Mouse (Mus musculus) stomach, embryonic 15.5 days (tissue): ENCODE data around the gene Chd4. TPM values are rescaled to one million over a fixed set of nuclear protein-coding genes. Genes with fewer than 3 reads are reported as not detected.
"Not testable (repeated sequence)": the region's sequence is repeated elsewhere in the genome, so short reads cannot be mapped to it uniquely, and the experiment has no call there.

Experiments
- ATAC-seq: fragments of 200-750 bp; cut with Nextera tagmentation; 2 replicates; pipeline ENCODE4 v1.8.0; 2017; ENCODE audit warnings: low read depth, moderate number of reproducible peaks, moderate TSS enrichment; ENCODE audit not compliant: insufficient read depth, low FRiP score
- H3K27ac ChIP-seq: fragments of 300-500 bp; sonication (generic); 2 replicates; pipeline ENCODE4 v1.5.1; 2015; ENCODE audit warnings: mild to moderate bottlenecking, inconsistent platforms
- H3K27me3 ChIP-seq: fragments of 300-500 bp; sonication (generic); replicated peaks from 2 replicates; pipeline ENCODE4 v1.6.1; 2015; ENCODE audit warnings: inconsistent platforms
- H3K36me3 ChIP-seq: fragments of 300-500 bp; sonication (generic); 2 replicates; pipeline ENCODE4 v1.6.1; 2015; ENCODE audit warnings: inconsistent platforms
- H3K4me1 ChIP-seq: fragments of 300-500 bp; sonication (generic); 2 replicates; pipeline ENCODE4 v1.6.1; 2015; ENCODE audit warnings: inconsistent platforms
- H3K4me2 ChIP-seq: fragments of 300-500 bp; sonication (generic); 2 replicates; pipeline ENCODE4 v1.6.1; 2015; ENCODE audit warnings: mild to moderate bottlenecking, inconsistent platforms
- H3K4me3 ChIP-seq: fragments of 300-500 bp; sonication (generic); replicated peaks from 2 replicates; pipeline ENCODE4 v1.5.1; 2015; ENCODE audit warnings: inconsistent platforms
- H3K9ac ChIP-seq: fragments of 300-500 bp; sonication (generic); 2 replicates; pipeline ENCODE4 v1.6.1; 2015; ENCODE audit warnings: inconsistent platforms
- H3K9me3 ChIP-seq: fragments of 300-500 bp; sonication (generic); 2 replicates; pipeline ENCODE4 v1.6.1; 2016; ENCODE audit warnings: inconsistent platforms
- WGBS: fragments of 180-500 bp; shearing (Covaris S2); methylation state at CpG from one replicate; pipeline ENCODE4 v1.1.7; 2015; 5-methylcytosine and 5-hydroxymethylcytosine counted together
- polyA plus RNA-seq: library from polyadenylated mRNA; unstranded; fragments of >200 nt; fragmentation: Nextera tagmentation; extraction: Ambion mirVana; gene quantifications from 2 replicates; pipeline ENCODE4 v1.2.1, GENCODE M21; 2015

Gene Chd4
- polyA plus RNA-seq, 1 experiment from 2014 or later, result 62.3 TPM

DNA sequence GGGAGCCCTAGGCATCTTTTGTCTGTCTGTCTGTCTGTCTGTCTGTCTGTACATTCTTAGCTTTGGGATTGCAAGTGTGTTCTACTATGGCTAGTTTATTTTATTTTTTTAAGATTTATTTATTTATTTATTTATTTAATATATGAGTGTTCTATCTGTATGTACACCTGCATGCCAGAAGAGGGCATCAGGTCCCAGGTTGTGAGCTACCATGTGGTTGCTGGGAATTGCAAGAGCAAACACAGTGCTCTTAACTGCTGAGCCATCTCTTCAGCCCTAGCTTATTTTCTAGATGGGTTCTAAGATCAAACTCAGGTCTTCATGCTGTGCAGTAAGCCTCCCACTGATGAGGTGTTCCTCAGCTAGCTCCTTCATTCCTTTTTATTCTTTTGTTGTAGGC, 58.8 kb downstream of the Chd4 start:
- no peak overlapping the region for H3K4me3 ChIP-seq
- no peaks in the 10 kb centered on the region for H3K9me3 ChIP-seq
- no peak overlapping the region for H3K9ac ChIP-seq
- no peaks in the 10 kb centered on the region for H3K27me3 ChIP-seq
- H3K36me3 ChIP-seq, result peaks cover 10% of the 10 kb centered on the region
- H3K4me2 ChIP-seq, result no peak overlapping the region
- H3K27ac ChIP-seq, result no peak overlapping the region
- no peak for ATAC-seq
- 0 out of 2 replicates have a peak, but pooled peaks cover 9% of the 10 kb centered on the region for H3K4me1 ChIP-seq

DNA sequence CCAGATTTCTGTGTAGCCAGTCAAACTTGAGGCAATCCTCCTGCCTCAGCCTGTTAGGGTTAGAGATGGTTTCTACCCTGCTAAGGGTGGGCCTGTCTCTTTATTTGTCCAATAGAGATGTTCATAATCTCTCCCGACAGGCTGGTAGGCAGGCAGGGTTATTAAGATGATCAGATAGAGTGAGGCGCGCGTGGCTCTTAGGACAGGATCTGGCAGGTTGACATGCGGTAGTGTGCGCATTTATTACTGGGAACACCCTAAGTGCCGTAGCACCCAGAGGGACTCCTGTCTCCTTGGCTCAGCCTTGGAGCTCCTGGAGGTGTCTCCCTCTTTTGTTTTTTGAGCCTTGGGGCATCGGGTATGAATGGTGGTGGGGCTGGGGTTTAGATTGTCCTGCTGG, 59.5 kb downstream of the Chd4 start:
- Histone ChIP-seq H3K9ac (no peak overlapping the region), H3K4me3 (no peak overlapping the region), H3K36me3 (peaks cover 15% of the 10 kb centered on the region), H3K4me1 (0 out of 2 replicates have a peak, but pooled peaks cover 6% of the 10 kb centered on the region), H3K9me3 (no peaks in the 10 kb centered on the region), H3K27me3 (no peaks in the 10 kb centered on the region), H3K27ac (no peak overlapping the region), H3K4me2 (no peak overlapping the region)
- WGBS, result 82% methylated on average over 8 of the region's 8 CpGs
- ATAC-seq, result no peak

DNA sequence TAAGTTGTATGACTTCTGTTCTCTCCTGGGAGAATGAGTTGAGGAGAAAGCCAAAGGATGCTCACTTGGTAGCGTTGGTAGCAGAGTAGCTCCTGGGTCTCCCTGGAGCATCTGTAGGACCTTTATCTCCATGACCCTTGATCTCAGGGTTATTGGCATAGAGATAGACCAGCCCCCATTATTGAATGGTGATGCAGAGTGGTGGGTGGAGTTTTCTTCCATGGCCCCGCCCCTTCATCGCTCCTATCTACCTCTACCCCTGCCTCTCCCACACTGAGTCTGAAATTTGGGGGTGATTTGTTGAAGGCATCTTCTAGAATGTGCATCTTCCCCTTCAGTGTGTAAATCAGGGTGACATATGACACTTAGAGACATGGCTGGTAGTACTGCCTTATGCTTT, 60.7 kb downstream of the Chd4 start:
- no peak overlapping the region for H3K4me3 ChIP-seq
- no peaks in the 10 kb centered on the region for H3K9me3 ChIP-seq
- peaks cover 17% of the 10 kb centered on the region for H3K4me1 ChIP-seq
- peaks cover 17% of the 10 kb centered on the region; the same call in 1 of the 2 replicates for H3K36me3 ChIP-seq
- no peaks in the 10 kb centered on the region for H3K27me3 ChIP-seq
- ATAC-seq, result no peak
- H3K9ac ChIP-seq, result no peak overlapping the region
- no peak overlapping the region for H3K27ac ChIP-seq
- no peak overlapping the region for H3K4me2 ChIP-seq
- WGBS, result 79% methylated on average over 3 of the region's 3 CpGs

DNA sequence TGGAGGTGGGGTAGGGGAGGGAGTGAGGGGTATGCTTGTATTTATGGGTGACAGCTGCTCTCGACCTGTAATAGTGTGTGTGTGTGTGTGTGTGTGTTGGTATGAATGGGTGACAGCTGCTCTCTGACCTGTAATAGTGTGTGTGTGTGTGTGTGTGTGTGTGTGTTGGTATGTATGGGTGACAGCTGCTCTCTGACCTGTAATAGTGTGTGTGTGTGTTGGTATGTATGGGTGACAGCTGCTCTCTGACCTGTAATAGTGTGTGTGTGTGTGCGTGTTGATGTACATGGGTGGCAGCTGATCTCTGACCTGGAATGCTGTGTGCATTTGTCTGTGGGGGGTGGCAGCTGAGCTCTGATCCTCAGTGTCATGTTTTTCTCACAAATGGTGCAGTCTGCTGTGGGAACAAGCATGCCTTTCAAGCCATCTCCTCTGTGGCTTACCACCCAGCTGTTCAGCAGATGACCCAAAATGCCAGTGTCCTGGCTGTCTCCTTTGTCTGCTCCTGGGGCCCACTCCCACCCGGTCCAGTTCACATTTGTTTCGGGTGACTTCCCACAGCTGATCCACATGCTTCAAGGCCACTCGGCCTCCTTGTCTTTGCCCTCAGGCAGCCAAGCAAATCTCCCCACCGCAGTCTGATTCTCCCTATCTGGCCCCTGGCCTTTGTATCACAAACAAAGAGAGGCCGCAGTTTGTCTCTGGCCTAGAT, 61.3 kb downstream of the Chd4 start:
- H3K36me3 ChIP-seq, result peaks cover 17% of the 10 kb centered on the region; the same call in 1 of the 2 replicates
- H3K4me3 ChIP-seq, result no peak overlapping the region
- H3K4me2 ChIP-seq, result no peak overlapping the region
- H3K9me3 ChIP-seq, result no peaks in the 10 kb centered on the region
- 65% methylated on average over 7 of the region's 7 CpGs for WGBS
- ATAC-seq, result no peak
- H3K4me1 ChIP-seq, result peaks cover 17% of the 10 kb centered on the region
- no peak overlapping the region for H3K9ac ChIP-seq
- H3K27me3 ChIP-seq, result no peaks in the 10 kb centered on the region
- no peak overlapping the region for H3K27ac ChIP-seq

- Histone ChIP-seq H3K27ac (no peak overlapping the region), H3K4me1 (peaks cover 20% of the 10 kb centered on the region)
- 82% methylated on average over 15 of the region's 15 CpGs for WGBS
These were observed 63.2 kb downstream of the Chd4 start for GRCm38 (mm10) chr6:125158944-125159492.

GRCm38 (mm10) chr6:125159773-125160557, 64.2 kb downstream of the Chd4 start:
- H3K4me1 ChIP-seq, result peaks cover 25% of the 10 kb centered on the region
- no peak overlapping the region for H3K9ac ChIP-seq
- H3K9me3 ChIP-seq, result no peaks in the 10 kb centered on the region
- no peak overlapping the region for H3K4me2 ChIP-seq
- WGBS, result 78% methylated on average over 7 of the region's 7 CpGs
- no peak overlapping the region for H3K4me3 ChIP-seq
- peak overlapping the region; percentile 49; the same call in 1 of the 2 replicates for H3K27ac ChIP-seq
- no peaks in the 10 kb centered on the region for H3K27me3 ChIP-seq
- ATAC-seq, result no peak
- H3K36me3 ChIP-seq, result peaks cover 25% of the 10 kb centered on the region

More at GRCm38 (mm10) chr6:125158944-125159492, 63.2 kb downstream of the Chd4 start:
- Histone ChIP-seq H3K9me3 (no peaks in the 10 kb centered on the region), H3K36me3 (peaks cover 25% of the 10 kb centered on the region), H3K4me3 (no peak overlapping the region), H3K9ac (no peak overlapping the region), H3K4me2 (no peak overlapping the region), H3K27me3 (no peaks in the 10 kb centered on the region)
- ATAC-seq, result no peak

DNA sequence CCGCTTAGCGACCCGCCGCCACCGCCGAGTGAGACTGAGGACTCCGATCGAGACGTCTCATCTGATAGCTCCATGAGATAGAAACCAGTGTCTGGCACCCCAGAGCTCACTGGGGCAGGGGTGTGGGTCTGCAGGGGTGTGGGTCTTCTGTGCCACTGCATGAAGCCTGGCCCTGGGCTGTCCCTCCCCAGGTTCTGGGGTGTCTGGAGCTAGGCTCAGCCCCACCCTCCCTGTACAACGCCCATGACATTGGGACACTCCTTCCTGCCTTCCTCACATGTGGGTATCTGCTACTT, 64.7 kb downstream of the Chd4 start:
- H3K27ac ChIP-seq, result peak overlapping the region; percentile 49
- H3K36me3 ChIP-seq, result peaks cover 25% of the 10 kb centered on the region
- peaks cover 25% of the 10 kb centered on the region for H3K4me1 ChIP-seq
- no peak overlapping the region for H3K4me2 ChIP-seq
- no peak for ATAC-seq
- no peak overlapping the region for H3K4me3 ChIP-seq
- H3K27me3 ChIP-seq, result no peaks in the 10 kb centered on the region
- WGBS, result 65% methylated on average over 10 of the region's 10 CpGs
- no peaks in the 10 kb centered on the region for H3K9me3 ChIP-seq
- no peak overlapping the region for H3K9ac ChIP-seq

- no peaks in the 10 kb centered on the region for H3K9me3 ChIP-seq
- H3K9ac ChIP-seq, result no peak overlapping the region
- H3K27ac ChIP-seq, result peak overlapping the region; percentile 49
- H3K27me3 ChIP-seq, result no peaks in the 10 kb centered on the region
- H3K4me2 ChIP-seq, result no peak overlapping the region
- no peak overlapping the region for H3K4me3 ChIP-seq
- WGBS, result 22% methylated on average over 22 of the region's 22 CpGs
- no peak for ATAC-seq
- H3K4me1 ChIP-seq, result peaks cover 25% of the 10 kb centered on the region
- peaks cover 25% of the 10 kb centered on the region for H3K36me3 ChIP-seq
These were observed 65.3 kb downstream of the Chd4 start for GRCm38 (mm10) chr6:125160854-125161760.

DNA sequence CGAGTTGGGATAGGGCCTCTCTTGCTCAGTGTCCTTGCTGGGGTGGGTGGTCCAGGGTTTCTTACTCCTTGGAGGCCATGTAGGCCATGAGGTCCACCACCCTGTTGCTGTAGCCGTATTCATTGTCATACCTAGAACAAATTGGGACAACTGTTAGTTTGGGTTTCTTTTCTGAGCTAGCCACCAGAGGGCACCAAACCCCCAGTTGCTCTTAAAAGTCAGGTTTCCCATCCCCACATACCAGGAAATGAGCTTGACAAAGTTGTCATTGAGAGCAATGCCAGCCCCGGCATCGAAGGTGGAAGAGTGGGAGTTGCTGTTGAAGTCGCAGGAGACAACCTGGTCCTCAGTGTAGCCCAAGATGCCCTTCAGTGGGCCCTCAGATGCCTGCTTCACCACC, 66.2 kb downstream of the Chd4 start:
- not testable (repeated sequence) for H3K9me3 ChIP-seq, H3K4me3 ChIP-seq, H3K4me2 ChIP-seq, ATAC-seq, H3K27ac ChIP-seq, H3K27me3 ChIP-seq, H3K9ac ChIP-seq
- 8% methylated on average over 4 of the region's 5 CpGs for WGBS
- Histone ChIP-seq H3K36me3 (peaks cover 25% of the 10 kb centered on the region), H3K4me1 (peaks cover 34% of the 10 kb centered on the region)

- not testable (repeated sequence) for H3K9me3 ChIP-seq, H3K27me3 ChIP-seq, H3K9ac ChIP-seq, H3K4me3 ChIP-seq, H3K27ac ChIP-seq, ATAC-seq
- Histone ChIP-seq H3K4me2 (peak overlapping the region; percentile 79; the same call in 1 of the 2 replicates), H3K36me3 (peaks cover 28% of the 10 kb centered on the region), H3K4me1 (peaks cover 42% of the 10 kb centered on the region)
- WGBS, result 69% methylated on average over 13 of the region's 16 CpGs
These were observed 67.0 kb downstream of the Chd4 start for GRCm38 (mm10) chr6:125162615-125163305.
